Mouse (Mus musculus): ENCODE data around the gene Dlg1.

- TF ChIP-seq CTCF (IDR thresholded peaks at IDR 0.05; ENCODE audit: control insufficient read depth, insufficient read depth, insufficient read length) (no peak), FOSL1 (IDR thresholded peaks at IDR 0.05; ENCODE audit: insufficient read depth, low read length, poor library complexity, severe bottlenecking) (no peak), MYOG (IDR thresholded peaks at IDR 0.05; ENCODE audit: control insufficient read depth, extremely low read depth, insufficient read length) (no peak), USF1 (IDR thresholded peaks at IDR 0.05; ENCODE audit: low read depth) (no peak), MAX (IDR thresholded peaks at IDR 0.05) (no peak)
These were observed 167.5 kb downstream of the Dlg1 start for GRCm38 (mm10) chr16:31830726-31831125.

All from C2C12 (cell line).